Mouse (Mus musculus) stomach, embryonic 16.5 days (tissue): ENCODE measurements at regions not wholly inside any gene's neighbourhood (a gene's known extent, or its start where the extent isn't known, plus 50 kb on each side); places are given as distances from the start of the nearest gene placed in this dataset.

ENCODE experiments used
- ATAC-seq: fragments of 200-750 bp; cut with Nextera tagmentation; 2 replicates; pipeline ENCODE4 v1.8.0; 2017; ENCODE audit warnings: moderate number of reproducible peaks, moderate TSS enrichment; ENCODE audit not compliant: insufficient read depth, low FRiP score
- H3K27ac ChIP-seq: fragments of 300-500 bp; sonication (generic); 2 replicates; pipeline ENCODE4 v1.5.1; 2014; ENCODE audit warnings: low read length
- H3K27me3 ChIP-seq: fragments of 300-500 bp; sonication (generic); 2 replicates; pipeline ENCODE4 v1.6.1; 2014; ENCODE audit warnings: low read length, control low read depth, mixed read lengths; ENCODE audit not compliant: control insufficient read depth, insufficient read depth
- H3K36me3 ChIP-seq: fragments of 300-500 bp; sonication (generic); 2 replicates; pipeline ENCODE4 v1.6.1; 2014; ENCODE audit warnings: low read length; ENCODE audit not compliant: control insufficient read depth, insufficient read depth
- H3K4me1 ChIP-seq: fragments of 300-500 bp; sonication (generic); 2 replicates; pipeline ENCODE4 v1.6.1; 2014; ENCODE audit warnings: low read length, control low read depth, mixed read lengths; ENCODE audit not compliant: control insufficient read depth, insufficient read depth
- H3K4me2 ChIP-seq: fragments of 300-500 bp; sonication (generic); 2 replicates; pipeline ENCODE4 v1.6.1; 2014; ENCODE audit warnings: low read depth, low read length, mixed read lengths
- H3K4me3 ChIP-seq: fragments of 300-500 bp; sonication (generic); replicated peaks from 2 replicates; pipeline ENCODE4 v1.5.1; 2014; ENCODE audit warnings: mild to moderate bottlenecking, low read length
- H3K9ac ChIP-seq: fragments of 300-500 bp; sonication (generic); 2 replicates; pipeline ENCODE4 v1.6.1; 2014; ENCODE audit warnings: low read length
- H3K9me3 ChIP-seq: fragments of 300-500 bp; sonication (generic); replicated peaks from 2 replicates; pipeline ENCODE4 v1.6.1; 2016; ENCODE audit warnings: low read length, control low read depth; ENCODE audit not compliant: control insufficient read depth
- WGBS: fragments of 180-500 bp; shearing (Covaris S2); extraction: QIAGEN DNeasy Blood & Tissue Kit; methylation state at CpG from one replicate; pipeline ENCODE4 v1.1.7; 2014; 5-methylcytosine and 5-hydroxymethylcytosine counted together

DNA sequence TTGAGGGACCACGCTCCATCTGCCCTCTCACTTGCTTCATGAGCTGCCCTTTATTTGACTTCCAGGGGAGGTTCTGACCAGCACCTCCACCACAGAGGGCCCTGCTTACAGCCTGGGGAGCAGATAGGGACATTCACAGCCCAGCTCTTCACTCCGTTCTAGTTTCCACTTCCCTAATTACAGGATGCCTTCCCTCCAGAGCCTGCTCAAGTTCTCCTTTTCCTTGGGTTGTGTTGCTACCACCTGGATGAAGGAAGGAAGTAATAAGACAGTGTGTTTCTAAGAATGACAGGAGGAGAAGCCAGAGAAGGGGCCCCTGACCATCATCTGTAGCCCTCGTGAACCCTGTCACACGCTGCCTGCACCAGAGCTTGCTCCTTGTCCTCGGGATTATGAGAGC is 152.1 kb downstream of the Maf start:
- Histone ChIP-seq H3K9me3 (no peaks in the 10 kb centered on the region), H3K4me3 (no peak overlapping the region), H3K9ac (no peak overlapping the region), H3K27ac (no peak overlapping the region), H3K4me2 (no peak overlapping the region), H3K4me1 (no peaks in the 10 kb centered on the region), H3K27me3 (no peaks in the 10 kb centered on the region), H3K36me3 (no peaks in the 10 kb centered on the region)
- no peak for ATAC-seq
- WGBS, result 69% methylated on average over 5 of the region's 5 CpGs

GRCm38 (mm10) chr8:115554185-115554584 is 153.4 kb downstream of the Maf start:
- no peak overlapping the region for H3K9ac ChIP-seq
- no peak for ATAC-seq
- 81% methylated on average over 5 of the region's 5 CpGs for WGBS

GRCm38 (mm10) chr8:115551262-115551661 is 156.3 kb downstream of the Maf start:
- Histone ChIP-seq H3K27ac (no peak overlapping the region), H3K4me1 (no peaks in the 10 kb centered on the region), H3K4me2 (no peak overlapping the region), H3K27me3 (no peaks in the 10 kb centered on the region), H3K36me3 (no peaks in the 10 kb centered on the region), H3K9me3 (no peaks in the 10 kb centered on the region), H3K9ac (no peak overlapping the region), H3K4me3 (no peak overlapping the region)
- 79% methylated on average over 5 of the region's 5 CpGs for WGBS
- no peak for ATAC-seq

More at GRCm38 (mm10) chr8:115554185-115554584, 153.4 kb downstream of the Maf start:
- Histone ChIP-seq H3K27me3 (no peaks in the 10 kb centered on the region), H3K4me3 (no peak overlapping the region), H3K36me3 (no peaks in the 10 kb centered on the region), H3K4me2 (no peak overlapping the region), H3K27ac (no peak overlapping the region), H3K4me1 (no peaks in the 10 kb centered on the region), H3K9me3 (no peaks in the 10 kb centered on the region)

DNA sequence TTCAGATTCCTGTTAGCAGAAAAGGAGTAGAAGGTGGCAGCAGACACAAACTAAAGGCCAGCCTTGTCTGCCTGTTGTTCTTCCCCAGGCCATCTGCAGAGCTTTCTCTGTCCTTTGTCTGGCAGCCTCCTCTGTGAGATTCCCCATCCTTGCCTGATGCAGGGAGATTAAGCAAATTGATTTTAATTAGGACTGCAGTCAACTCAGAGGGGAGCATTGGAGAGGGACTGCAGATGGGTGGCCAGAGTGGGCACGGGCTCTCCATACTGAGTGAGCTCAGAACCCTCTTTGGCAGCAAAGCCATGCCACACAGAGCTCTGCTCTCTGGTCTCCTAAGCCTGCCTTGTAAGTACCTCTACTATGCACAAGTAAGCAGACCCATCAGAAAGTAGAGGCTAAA is 158.5 kb downstream of the Maf start:
- H3K27ac ChIP-seq, result no peak overlapping the region
- no peak overlapping the region for H3K4me3 ChIP-seq
- no peaks in the 10 kb centered on the region for H3K36me3 ChIP-seq
- H3K9me3 ChIP-seq, result no peaks in the 10 kb centered on the region
- whole genome bisulfite sequencing, result 78% methylated on average over 1 of the region's 1 CpGs
- no peak overlapping the region for H3K4me2 ChIP-seq
- no peak overlapping the region for H3K9ac ChIP-seq
- no peaks in the 10 kb centered on the region for H3K4me1 ChIP-seq
- no peak for ATAC-seq
- H3K27me3 ChIP-seq, result no peaks in the 10 kb centered on the region

DNA sequence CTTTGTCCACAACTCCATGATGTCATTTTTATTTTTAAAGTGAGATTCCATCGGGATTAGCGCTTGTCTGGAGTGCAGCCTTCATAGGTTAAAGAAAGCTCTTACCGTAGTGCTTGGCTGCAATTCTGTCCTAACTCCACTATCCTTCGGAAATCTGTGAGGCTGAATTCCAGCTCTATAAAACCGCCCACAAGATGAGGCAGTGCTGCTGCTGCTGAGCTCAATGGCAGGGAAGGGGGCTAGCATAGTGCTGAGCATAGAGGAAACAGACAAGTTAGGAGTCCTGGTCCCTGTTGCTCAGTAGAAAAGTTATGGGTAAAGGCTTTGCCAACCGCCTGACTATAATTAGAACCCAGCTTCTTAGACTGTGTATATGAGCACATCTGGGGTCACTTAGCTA is 163.5 kb downstream of the Maf start:
- Histone ChIP-seq H3K9me3 (no peaks in the 10 kb centered on the region), H3K9ac (no peak overlapping the region), H3K4me2 (no peak overlapping the region), H3K4me1 (no peaks in the 10 kb centered on the region), H3K27ac (no peak overlapping the region), H3K27me3 (no peaks in the 10 kb centered on the region), H3K36me3 (no peaks in the 10 kb centered on the region), H3K4me3 (no peak overlapping the region)
- WGBS, result 65% methylated on average over 6 of the region's 6 CpGs
- ATAC-seq, result no peak

DNA sequence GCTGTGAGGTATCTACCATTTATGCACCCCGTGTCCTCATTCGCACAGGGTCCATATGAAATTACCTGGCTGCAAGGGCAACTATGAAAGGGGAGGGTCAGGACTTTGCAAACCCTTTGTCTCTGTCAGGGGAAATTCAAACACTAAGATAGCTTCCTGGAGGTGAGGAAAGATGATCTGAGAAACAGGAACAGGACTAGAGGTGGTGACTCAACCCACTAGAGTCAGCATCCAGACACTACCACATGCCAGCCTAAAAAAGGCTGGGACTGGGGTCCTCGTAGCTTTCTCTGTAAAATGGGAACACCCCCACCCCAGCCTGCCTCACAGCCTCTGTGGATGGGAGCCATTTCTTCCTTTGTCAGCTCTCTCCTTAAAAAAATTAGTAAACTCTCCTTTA is 164.7 kb downstream of the Maf start:
- no peaks in the 10 kb centered on the region for H3K4me1 ChIP-seq
- no peak overlapping the region for H3K27ac ChIP-seq
- no peaks in the 10 kb centered on the region for H3K9me3 ChIP-seq
- H3K9ac ChIP-seq, result no peak overlapping the region
- no peak overlapping the region for H3K4me2 ChIP-seq
- no peak for ATAC-seq
- H3K27me3 ChIP-seq, result no peaks in the 10 kb centered on the region
- 90% methylated on average over 3 of the region's 3 CpGs for WGBS
- H3K36me3 ChIP-seq, result no peaks in the 10 kb centered on the region
- H3K4me3 ChIP-seq, result no peak overlapping the region

DNA sequence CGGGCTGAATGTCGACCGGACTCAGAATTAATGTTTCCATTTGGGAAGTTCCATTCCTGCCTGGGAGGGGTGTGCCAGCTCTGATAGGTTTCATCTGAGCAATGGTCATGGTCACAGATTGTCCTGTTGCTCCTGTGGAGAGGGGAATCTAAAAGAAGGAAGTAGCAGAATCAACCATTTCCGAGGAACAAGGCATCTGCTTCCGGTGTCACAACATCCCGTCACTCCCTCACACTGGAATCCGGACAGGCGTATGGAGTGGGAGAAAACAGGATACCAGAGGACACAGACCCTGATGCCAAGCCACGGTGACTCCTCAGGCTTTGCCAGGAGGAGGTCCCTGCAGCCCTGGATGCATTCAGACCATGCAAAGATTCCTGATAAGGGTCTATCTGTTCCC is 168.0 kb downstream of the Maf start:
- H3K9ac ChIP-seq, result no peak overlapping the region
- no peaks in the 10 kb centered on the region for H3K4me1 ChIP-seq
- no peak overlapping the region for H3K4me2 ChIP-seq
- H3K9me3 ChIP-seq, result no peaks in the 10 kb centered on the region
- no peak overlapping the region for H3K4me3 ChIP-seq
- H3K27ac ChIP-seq, result no peak overlapping the region
- no peaks in the 10 kb centered on the region for H3K36me3 ChIP-seq
- WGBS, result 65% methylated on average over 9 of the region's 9 CpGs
- ATAC-seq, result no peak
- H3K27me3 ChIP-seq, result no peaks in the 10 kb centered on the region

DNA sequence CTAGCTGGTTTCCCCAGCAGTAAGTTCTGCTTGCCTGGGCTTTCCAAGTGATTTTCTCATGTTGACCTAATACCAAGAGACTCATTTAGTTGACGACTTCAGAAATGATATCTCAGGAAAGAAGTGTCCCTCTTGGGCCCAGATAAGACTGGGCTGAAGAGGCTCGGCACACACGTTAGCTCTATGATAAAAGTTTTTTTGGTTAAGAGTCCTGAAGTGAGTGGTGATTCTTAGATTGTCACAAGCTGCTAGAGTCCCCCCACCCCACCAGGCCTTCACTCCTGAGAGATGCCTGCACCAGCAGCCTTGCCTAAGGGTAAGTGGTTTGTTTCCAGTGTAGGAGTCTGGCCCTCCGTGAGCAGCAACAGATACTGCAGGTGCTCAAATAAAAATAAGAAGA is 169.4 kb downstream of the Maf start:
- H3K4me2 ChIP-seq, result no peak overlapping the region
- H3K27ac ChIP-seq, result no peak overlapping the region
- no peak for ATAC-seq
- no peaks in the 10 kb centered on the region for H3K4me1 ChIP-seq
- no peak overlapping the region for H3K4me3 ChIP-seq
- 78% methylated on average over 4 of the region's 4 CpGs for WGBS
- H3K9ac ChIP-seq, result no peak overlapping the region
- no peaks in the 10 kb centered on the region for H3K27me3 ChIP-seq
- no peaks in the 10 kb centered on the region for H3K36me3 ChIP-seq
- no peaks in the 10 kb centered on the region for H3K9me3 ChIP-seq

- Histone ChIP-seq H3K36me3 (no peaks in the 10 kb centered on the region), H3K4me2 (no peak overlapping the region), H3K9ac (no peak overlapping the region), H3K4me1 (no peaks in the 10 kb centered on the region), H3K9me3 (no peaks in the 10 kb centered on the region), H3K27me3 (no peaks in the 10 kb centered on the region), H3K4me3 (no peak overlapping the region), H3K27ac (no peak overlapping the region)
- 73% methylated on average over 5 of the region's 5 CpGs for WGBS
- ATAC-seq, result no peak
Measured at GRCm38 (mm10) chr8:115537761-115538160, 169.8 kb downstream of the Maf start.
